Mouse (Mus musculus) frontal cortex, postnatal 36 days (tissue): Measurements from ENCODE around the gene Tmem108.

Experiments used
- DNase-seq, 2 experiments: peaks; one replicate each; pipeline ENCODE4 v3.0.0; 2022; ENCODE audit warnings: low spot score in 2 of 2

The Tmem108 gene

GRCm38 (mm10) chr9:103499366-103499765 lies 262.3 kb downstream of the Tmem108 start:
- DNase-seq, result no peak

GRCm38 (mm10) chr9:103498699-103499098 lies 262.9 kb downstream of the Tmem108 start:
- DNase-seq, result no peak

- no peak for DNase-seq
Measured at GRCm38 (mm10) chr9:103495391-103495790, 266.2 kb downstream of the Tmem108 start.

- DNase-seq, result peak; percentile 78 to 87
Measured at GRCm38 (mm10) chr9:103494346-103495020, 267.2 kb downstream of the Tmem108 start.

GRCm38 (mm10) chr9:103491985-103492384 lies 269.7 kb downstream of the Tmem108 start:
- no peak for DNase-seq

GRCm38 (mm10) chr9:103490439-103490838 lies 271.2 kb downstream of the Tmem108 start:
- DNase-seq, result peak; percentile 82

GRCm38 (mm10) chr9:103489883-103490282 lies 271.8 kb downstream of the Tmem108 start:
- no peak for DNase-seq

- DNase-seq, result no peak
Measured at GRCm38 (mm10) chr9:103489096-103489495, 272.5 kb downstream of the Tmem108 start.

- DNase-seq, result no peak
Measured at GRCm38 (mm10) chr9:103486262-103486661, 275.4 kb downstream of the Tmem108 start.

GRCm38 (mm10) chr9:103485606-103486005 lies 276.0 kb downstream of the Tmem108 start:
- DNase-seq, result no peak

GRCm38 (mm10) chr9:103480603-103481220 lies 280.9 kb downstream of the Tmem108 start:
- no peak for DNase-seq

- no peak for DNase-seq
Measured at GRCm38 (mm10) chr9:103480044-103480576, 281.5 kb downstream of the Tmem108 start, which contains the start of gene Bfsp2. Gene Bfsp2, minus strand, starts transcription at chr9:103480420.

- DNase-seq, result no peak
Measured at GRCm38 (mm10) chr9:103475414-103475813, 286.2 kb downstream of the Tmem108 start.

- DNase-seq, result peak; percentile 36 to 39
Measured at GRCm38 (mm10) chr9:103473915-103474688, 287.5 kb downstream of the Tmem108 start.

GRCm38 (mm10) chr9:103471784-103472183 lies 289.9 kb downstream of the Tmem108 start:
- no peak for DNase-seq

GRCm38 (mm10) chr9:103469516-103469915 lies 292.1 kb downstream of the Tmem108 start:
- peak in 1 of 2 experiments; percentile 20 for DNase-seq

GRCm38 (mm10) chr9:103468911-103469310 lies 292.7 kb downstream of the Tmem108 start:
- DNase-seq, result no peak

GRCm38 (mm10) chr9:103465711-103466220 lies 295.9 kb downstream of the Tmem108 start:
- peak in 1 of 2 experiments; percentile 15 for DNase-seq

GRCm38 (mm10) chr9:103465293-103465692 lies 296.3 kb downstream of the Tmem108 start:
- no peak for DNase-seq

- DNase-seq, result no peak
Measured at GRCm38 (mm10) chr9:103463833-103464232, 297.8 kb downstream of the Tmem108 start.

- DNase-seq, result no peak
Measured at GRCm38 (mm10) chr9:103459839-103460238, 301.8 kb downstream of the Tmem108 start.

- DNase-seq, result no peak
Measured at GRCm38 (mm10) chr9:103459307-103459706, 302.3 kb downstream of the Tmem108 start.
